Mouse (Mus musculus): ENCODE data around the gene Znrf4. TPM values are rescaled to one million over a fixed set of nuclear protein-coding genes. Genes with fewer than 3 reads are reported as not detected.
A peak's percentile ranks its signal among the peaks of the same experiment; 100 is the strongest.

Znrf4 gene
- polyA plus RNA-seq, 1 experiment: not detected

DNA sequence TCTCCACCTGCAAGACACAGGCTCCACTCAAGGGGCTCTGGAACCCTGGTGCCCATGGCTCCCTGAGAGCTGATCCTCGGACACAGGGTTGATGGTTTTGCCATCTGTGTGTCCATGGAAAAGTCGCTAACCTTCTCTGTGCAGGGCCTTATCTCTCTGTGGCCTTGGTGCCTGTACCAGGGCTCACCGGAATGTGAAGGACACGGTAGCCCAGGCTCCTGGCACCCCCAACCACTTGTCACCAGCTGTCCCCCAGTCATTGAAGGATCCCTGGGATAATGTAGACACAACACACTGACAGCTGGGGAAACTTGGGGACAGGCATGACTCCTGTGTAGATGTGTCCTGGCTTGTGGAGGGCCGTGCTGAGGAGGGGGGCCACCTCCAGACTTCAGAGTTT is 41.1 kb downstream of the Znrf4 start:
- H3K36me3 ChIP-seq (ENCODE audit: control insufficient read depth, insufficient read depth, low read length, poor library complexity, severe bottlenecking): no peaks in the 10 kb centered on the region
- TF ChIP-seq POLR2A (IDR thresholded peaks at IDR 0.05; ENCODE audit: insufficient read depth, low read length) (no peak), CTCF (IDR thresholded peaks at IDR 0.05; ENCODE audit: low read depth, low read length) (no peak), EP300 (IDR thresholded peaks at IDR 0.05; ENCODE audit: insufficient read depth, low read depth, low read length) (no peak)
- no peaks in the 10 kb centered on the region for H3K9me3 ChIP-seq (replicated peaks; ENCODE audit: control insufficient read depth, insufficient read depth, low read length, poor library complexity, severe bottlenecking)
- peaks cover 9% of the 10 kb centered on the region for H3K4me1 ChIP-seq (ENCODE audit: control insufficient read depth, insufficient read depth, low read length)
- no peak overlapping the region for H3K4me3 ChIP-seq (ENCODE audit: low read depth, low read length)
- H3K27me3 ChIP-seq (ENCODE audit: control insufficient read depth, insufficient read depth, low read length, poor library complexity, severe bottlenecking): peaks cover 3% of the 10 kb centered on the region; the same call in 1 of the 2 replicates
- no peak overlapping the region for H3K9ac ChIP-seq (ENCODE audit: low read depth, poor library complexity, severe bottlenecking)
- no peak overlapping the region for H3K27ac ChIP-seq (ENCODE audit: insufficient read depth, low read length)

DNA sequence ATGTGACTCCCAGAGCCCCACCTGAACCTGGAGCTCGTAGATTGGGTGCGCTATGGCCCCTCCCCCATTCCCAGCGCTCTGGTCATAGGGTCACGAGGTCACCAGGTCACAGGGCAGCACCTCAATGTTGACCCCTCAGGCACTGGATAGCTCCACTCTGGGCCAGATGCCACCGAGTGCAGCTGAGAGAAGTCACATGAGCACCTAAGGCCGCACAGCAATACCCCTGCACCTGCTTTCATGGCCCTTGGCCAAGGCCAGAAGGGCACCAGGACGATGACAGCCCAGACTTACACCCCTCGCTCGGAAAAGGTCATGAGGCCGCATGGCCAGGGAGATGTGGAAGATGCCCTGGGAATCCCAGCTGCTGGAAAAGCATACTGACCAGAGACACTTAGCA is 41.7 kb downstream of the Znrf4 start:
- no peaks in the 10 kb centered on the region for H3K36me3 ChIP-seq (ENCODE audit: control insufficient read depth, insufficient read depth, low read length, poor library complexity, severe bottlenecking)
- peaks cover 3% of the 10 kb centered on the region; the same call in 1 of the 2 replicates for H3K27me3 ChIP-seq (ENCODE audit: control insufficient read depth, insufficient read depth, low read length, poor library complexity, severe bottlenecking)
- H3K27ac ChIP-seq (ENCODE audit: insufficient read depth, low read length): no peak overlapping the region
- no peaks in the 10 kb centered on the region for H3K9me3 ChIP-seq (replicated peaks; ENCODE audit: control insufficient read depth, insufficient read depth, low read length, poor library complexity, severe bottlenecking)
- peak overlapping the region; percentile 14; the same call in 1 of the 2 replicates for H3K9ac ChIP-seq (ENCODE audit: low read depth, poor library complexity, severe bottlenecking)
- H3K4me1 ChIP-seq (ENCODE audit: control insufficient read depth, insufficient read depth, low read length): peaks cover 9% of the 10 kb centered on the region
- TF ChIP-seq EP300 (IDR thresholded peaks at IDR 0.05; ENCODE audit: insufficient read depth, low read depth, low read length) (peak; percentile 96), POLR2A (IDR thresholded peaks at IDR 0.05; ENCODE audit: insufficient read depth, low read length) (no peak)
- peak overlapping the region; percentile 53; the same call in 1 of the 2 replicates for H3K4me3 ChIP-seq (ENCODE audit: low read depth, low read length)

DNA sequence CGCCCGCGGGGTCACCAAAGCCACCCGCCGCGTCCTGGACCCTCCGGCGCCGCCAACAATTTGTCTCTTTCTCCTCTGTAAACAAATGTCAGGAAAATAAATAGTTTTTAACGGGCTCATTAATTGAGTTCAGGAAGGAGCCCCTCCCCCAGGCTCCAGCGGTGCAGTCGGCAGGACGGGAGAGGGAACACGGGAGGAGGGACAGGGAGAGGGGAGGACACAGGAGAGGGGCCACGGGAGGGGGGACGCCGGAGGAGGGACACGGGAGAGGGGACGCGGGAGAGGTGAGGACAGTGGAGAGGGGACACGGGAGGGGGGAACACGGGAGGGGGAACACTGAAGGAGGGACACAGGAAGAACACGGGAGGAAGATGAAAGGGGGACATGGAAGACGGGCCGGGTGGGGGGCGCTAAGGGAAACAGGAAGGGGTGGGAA is 42.2 kb downstream of the Znrf4 start:
- H3K27ac ChIP-seq (ENCODE audit: insufficient read depth, low read length): no peak overlapping the region
- H3K27me3 ChIP-seq (ENCODE audit: control insufficient read depth, insufficient read depth, low read length, poor library complexity, severe bottlenecking): peaks cover 3% of the 10 kb centered on the region; the same call in 1 of the 2 replicates
- H3K4me3 ChIP-seq (ENCODE audit: low read depth, low read length): peak overlapping the region; percentile 53
- peak overlapping the region; percentile 14; the same call in 1 of the 2 replicates for H3K9ac ChIP-seq (ENCODE audit: low read depth, poor library complexity, severe bottlenecking)
- H3K4me1 ChIP-seq (ENCODE audit: control insufficient read depth, insufficient read depth, low read length): peaks cover 9% of the 10 kb centered on the region
- H3K9me3 ChIP-seq (replicated peaks; ENCODE audit: control insufficient read depth, insufficient read depth, low read length, poor library complexity, severe bottlenecking): no peaks in the 10 kb centered on the region
- no peaks in the 10 kb centered on the region for H3K36me3 ChIP-seq (ENCODE audit: control insufficient read depth, insufficient read depth, low read length, poor library complexity, severe bottlenecking)
- TF ChIP-seq EP300 (IDR thresholded peaks at IDR 0.05; ENCODE audit: insufficient read depth, low read depth, low read length): no peak
- no peak for TF ChIP-seq CTCF (IDR thresholded peaks at IDR 0.05; ENCODE audit: low read depth, low read length)
- TF ChIP-seq POLR2A (IDR thresholded peaks at IDR 0.05; ENCODE audit: insufficient read depth, low read length): no peak

DNA sequence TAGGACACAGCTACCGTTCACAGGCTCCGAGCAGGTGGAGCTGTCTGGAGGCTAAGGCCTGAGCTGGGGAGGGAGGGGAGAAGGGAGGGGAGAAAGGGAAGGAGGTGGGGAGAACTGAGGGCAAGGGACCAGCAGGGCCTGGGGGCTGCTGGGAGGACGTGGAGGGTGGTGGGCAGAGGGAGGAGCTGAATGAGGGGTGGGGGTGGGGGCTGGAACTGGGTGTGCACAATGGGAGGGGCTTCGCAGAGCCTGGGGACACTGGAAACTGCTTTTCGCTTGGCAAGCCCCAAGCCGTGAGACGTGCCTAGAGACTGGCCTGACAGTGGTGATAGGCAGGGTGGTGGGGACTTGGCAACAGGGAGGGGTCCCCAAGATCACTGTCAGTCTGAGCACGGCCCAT is 43.0 kb downstream of the Znrf4 start:
- H3K9me3 ChIP-seq (replicated peaks; ENCODE audit: control insufficient read depth, insufficient read depth, low read length, poor library complexity, severe bottlenecking): no peaks in the 10 kb centered on the region
- H3K4me1 ChIP-seq (ENCODE audit: control insufficient read depth, insufficient read depth, low read length): peaks cover 9% of the 10 kb centered on the region
- no peak overlapping the region; the same call in 1 of the 2 replicates for H3K9ac ChIP-seq (ENCODE audit: low read depth, poor library complexity, severe bottlenecking)
- H3K36me3 ChIP-seq (ENCODE audit: control insufficient read depth, insufficient read depth, low read length, poor library complexity, severe bottlenecking): no peaks in the 10 kb centered on the region
- peaks cover 3% of the 10 kb centered on the region; the same call in 1 of the 2 replicates for H3K27me3 ChIP-seq (ENCODE audit: control insufficient read depth, insufficient read depth, low read length, poor library complexity, severe bottlenecking)
- H3K4me3 ChIP-seq (ENCODE audit: low read depth, low read length): peak overlapping the region; percentile 53; the same call in 1 of the 2 replicates
- no peak for TF ChIP-seq CTCF (IDR thresholded peaks at IDR 0.05; ENCODE audit: low read depth, low read length)
- TF ChIP-seq EP300 (IDR thresholded peaks at IDR 0.05; ENCODE audit: insufficient read depth, low read depth, low read length): peak; percentile 53; the same call in 1 of the 2 replicates
- no peak overlapping the region for H3K27ac ChIP-seq (ENCODE audit: insufficient read depth, low read length)

DNA sequence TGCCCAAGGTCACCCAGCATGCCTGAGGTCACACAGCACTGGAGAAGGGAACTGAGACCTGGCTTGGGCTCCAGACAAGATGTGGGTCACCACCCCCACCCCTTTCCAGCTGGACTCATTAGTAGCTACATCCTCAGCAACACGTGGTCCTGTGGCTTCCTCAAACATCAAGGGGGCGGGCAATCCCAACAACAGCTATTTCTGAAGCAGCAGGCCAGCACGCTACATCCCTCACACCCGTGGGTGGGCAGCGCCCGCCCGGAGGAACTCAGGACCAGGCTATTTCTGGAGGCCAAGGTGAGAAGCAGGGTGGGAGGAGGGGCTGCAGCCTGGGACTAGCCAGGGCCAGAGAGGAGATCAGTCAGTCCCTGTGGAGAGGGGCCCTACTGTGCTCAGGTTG is 43.4 kb downstream of the Znrf4 start:
- no peak overlapping the region for H3K9ac ChIP-seq (ENCODE audit: low read depth, poor library complexity, severe bottlenecking)
- no peaks in the 10 kb centered on the region for H3K9me3 ChIP-seq (replicated peaks; ENCODE audit: control insufficient read depth, insufficient read depth, low read length, poor library complexity, severe bottlenecking)
- no peaks in the 10 kb centered on the region for H3K36me3 ChIP-seq (ENCODE audit: control insufficient read depth, insufficient read depth, low read length, poor library complexity, severe bottlenecking)
- no peak overlapping the region for H3K27ac ChIP-seq (ENCODE audit: insufficient read depth, low read length)
- H3K4me1 ChIP-seq (ENCODE audit: control insufficient read depth, insufficient read depth, low read length): peaks cover 9% of the 10 kb centered on the region
- no peaks in the 10 kb centered on the region for H3K27me3 ChIP-seq (ENCODE audit: control insufficient read depth, insufficient read depth, low read length, poor library complexity, severe bottlenecking)
- TF ChIP-seq CTCF (IDR thresholded peaks at IDR 0.05; ENCODE audit: low read depth, low read length) (no peak), EP300 (IDR thresholded peaks at IDR 0.05; ENCODE audit: insufficient read depth, low read depth, low read length) (no peak), POLR2A (IDR thresholded peaks at IDR 0.05; ENCODE audit: insufficient read depth, low read length) (no peak)
- H3K4me3 ChIP-seq (ENCODE audit: low read depth, low read length): no peak overlapping the region; the same call in 1 of the 2 replicates

DNA sequence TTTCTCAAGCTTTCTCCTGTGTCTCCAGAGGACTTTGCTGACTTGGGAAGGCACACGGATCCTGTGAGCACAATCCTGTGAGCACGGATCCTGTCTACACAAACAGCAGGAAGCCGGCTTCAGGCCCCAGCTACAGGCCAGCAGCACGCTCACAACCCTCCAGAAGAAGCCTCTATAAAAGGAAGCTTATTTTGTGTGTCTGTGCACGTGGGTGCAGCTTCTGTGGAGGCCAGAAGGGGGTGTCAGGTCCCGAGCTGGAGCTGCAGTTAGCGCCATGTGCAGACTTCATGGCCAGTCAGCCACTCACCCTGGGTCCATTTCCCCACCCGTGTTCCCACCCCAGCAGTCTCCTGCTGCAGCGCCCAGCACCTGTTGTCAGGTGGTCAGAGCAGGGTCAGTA is 43.9 kb downstream of the Znrf4 start:
- H3K36me3 ChIP-seq (ENCODE audit: control insufficient read depth, insufficient read depth, low read length, poor library complexity, severe bottlenecking): no peaks in the 10 kb centered on the region
- H3K9me3 ChIP-seq (replicated peaks; ENCODE audit: control insufficient read depth, insufficient read depth, low read length, poor library complexity, severe bottlenecking): no peaks in the 10 kb centered on the region
- no peaks in the 10 kb centered on the region for H3K27me3 ChIP-seq (ENCODE audit: control insufficient read depth, insufficient read depth, low read length, poor library complexity, severe bottlenecking)
- TF ChIP-seq CTCF (IDR thresholded peaks at IDR 0.05; ENCODE audit: low read depth, low read length) (no peak), POLR2A (IDR thresholded peaks at IDR 0.05; ENCODE audit: insufficient read depth, low read length) (no peak), EP300 (IDR thresholded peaks at IDR 0.05; ENCODE audit: insufficient read depth, low read depth, low read length) (no peak)
- H3K27ac ChIP-seq (ENCODE audit: insufficient read depth, low read length): no peak overlapping the region
- H3K4me1 ChIP-seq (ENCODE audit: control insufficient read depth, insufficient read depth, low read length): peaks cover 9% of the 10 kb centered on the region
- H3K4me3 ChIP-seq (ENCODE audit: low read depth, low read length): no peak overlapping the region
- no peak overlapping the region for H3K9ac ChIP-seq (ENCODE audit: low read depth, poor library complexity, severe bottlenecking)
